Mouse (Mus musculus) spleen, adult 2 months (tissue): ENCODE measurements at regions not wholly inside any gene's neighbourhood (a gene's known extent, or its start where the extent isn't known, plus 50 kb on each side); places are given as distances from the start of the nearest gene placed in this dataset.

Source experiments
- CTCF ChIP-seq: fragments of 200-500 bp; IDR thresholded peaks from 2 replicates; pipeline ENCODE4 v1.5.1; 2011; ENCODE audit warnings: mild to moderate bottlenecking, inconsistent platforms; ENCODE audit not compliant: insufficient read depth, insufficient read length, insufficient replicate concordance; ENCODE audit errors: extremely low read depth
- POLR2A ChIP-seq: fragments of 200-500 bp; IDR thresholded peaks from 2 replicates; pipeline ENCODE4 v1.6.1; 2011; ENCODE audit warnings: low read depth, low read length, inconsistent platforms

GRCm38 (mm10) chr8:6492453-6492852, 1387.3 kb upstream of the Slc10a2 start:
- TF ChIP-seq CTCF (no peak), POLR2A (no peak)
